Mouse (Mus musculus) heart, embryonic 13.5 days (tissue): Measurements from ENCODE around the gene Ctcfl. TPM values are rescaled to one million over a fixed set of nuclear protein-coding genes. Genes with fewer than 3 reads are reported as not detected.

Experiments
- ATAC-seq: fragments of 200-750 bp; cut with Nextera tagmentation; 2 replicates; pipeline ENCODE4 v1.8.0; 2017; ENCODE audit warnings: moderate TSS enrichment; ENCODE audit not compliant: insufficient number of reproducible peaks, low FRiP score, low TSS enrichment; ENCODE audit errors: extremely low read depth
- H3K27ac ChIP-seq: fragments of 300-500 bp; sonication (generic); replicated peaks from 2 replicates; pipeline ENCODE4 v1.5.1; 2015; ENCODE audit warnings: moderate library complexity, mild to moderate bottlenecking, inconsistent platforms
- H3K27me3 ChIP-seq: fragments of 300-500 bp; sonication (generic); replicated peaks from 2 replicates; pipeline ENCODE4 v1.6.1; 2015; ENCODE audit warnings: mild to moderate bottlenecking, inconsistent platforms
- H3K36me3 ChIP-seq: fragments of 300-500 bp; sonication (generic); 2 replicates; pipeline ENCODE4 v1.6.1; 2015; ENCODE audit warnings: mild to moderate bottlenecking, inconsistent platforms
- H3K4me1 ChIP-seq: fragments of 300-500 bp; sonication (generic); 2 replicates; pipeline ENCODE4 v1.6.1; 2015; ENCODE audit warnings: inconsistent platforms
- H3K4me2 ChIP-seq: fragments of 300-500 bp; sonication (generic); 2 replicates; pipeline ENCODE4 v1.6.1; 2015; ENCODE audit warnings: inconsistent platforms, mild to moderate bottlenecking, moderate library complexity
- H3K4me3 ChIP-seq: fragments of 300-500 bp; sonication (generic); 2 replicates; pipeline ENCODE4 v1.5.1; 2015; ENCODE audit warnings: moderate library complexity, mild to moderate bottlenecking, inconsistent platforms
- H3K9ac ChIP-seq: fragments of 300-500 bp; sonication (generic); 2 replicates; pipeline ENCODE4 v1.6.1; 2015; ENCODE audit warnings: inconsistent platforms, mild to moderate bottlenecking, moderate library complexity
- H3K9me3 ChIP-seq: fragments of 300-500 bp; sonication (generic); 2 replicates; pipeline ENCODE4 v1.6.1; 2016; ENCODE audit warnings: inconsistent platforms
- WGBS: fragments of 180-500 bp; shearing (Covaris S2); methylation state at CpG from one replicate; pipeline ENCODE4 v1.1.7; 2015; ENCODE audit warnings: mixed read lengths; 5-methylcytosine and 5-hydroxymethylcytosine counted together
- polyA plus RNA-seq: library from polyadenylated mRNA; unstranded; fragments of >200 nt; fragmentation: Nextera tagmentation; extraction: Ambion mirVana; gene quantifications from 2 replicates; pipeline ENCODE4 v1.2.1, GENCODE M21; 2015

Ctcfl gene
- polyA plus RNA-seq, 1 experiment from 2014 or later, result 0.70 TPM

- peaks cover 72% of the 10 kb centered on the region for H3K4me1 ChIP-seq
- ATAC-seq, result no peak
These were observed 74.9 kb downstream of the Ctcfl start for GRCm38 (mm10) chr2:173044198-173044970.

More at GRCm38 (mm10) chr2:173044198-173044970, 74.9 kb downstream of the Ctcfl start:
- Histone ChIP-seq H3K36me3 (no peaks in the 10 kb centered on the region), H3K9ac (no peak overlapping the region), H3K27ac (peak overlapping the region; percentile 65), H3K27me3 (no peaks in the 10 kb centered on the region), H3K4me3 (no peak overlapping the region), H3K9me3 (no peaks in the 10 kb centered on the region), H3K4me2 (no peak overlapping the region)
- 61% methylated on average over 18 of the region's 18 CpGs for WGBS

Other genes starting within 250 kb of the Ctcfl start
- 40.3 and 46.5 TPM in 2 replicates for gene Bmp7, start 179.2 kb downstream of the Ctcfl start, polyA plus RNA-seq
- 0.11 and 0.23 TPM in 2 replicates for gene Spo11, start 141.8 kb downstream of the Ctcfl start, polyA plus RNA-seq
- gene Rae1, start 119.4 kb downstream of the Ctcfl start, polyA plus RNA-seq, result 94.7 and 106 TPM in 2 replicates
- 116 and 121 TPM in 2 replicates for gene Rbm38, start 99.0 kb downstream of the Ctcfl start, polyA plus RNA-seq
- 0.05 and 0.08 TPM in 2 replicates for gene Pck1, start 33.5 kb upstream of the Ctcfl start, polyA plus RNA-seq
- 0.33 and 0.57 TPM in 2 replicates for gene Zbp1, start 99.4 kb upstream of the Ctcfl start, polyA plus RNA-seq
- gene Pmepa1, start 157.0 kb upstream of the Ctcfl start, polyA plus RNA-seq, result 3.4 TPM in 2 replicates